Mouse (Mus musculus) T-cell, adult 66 days (primary cell): ENCODE results near the gene Nlrp9b. TPM values are rescaled to one million over a fixed set of nuclear protein-coding genes. Genes with fewer than 3 reads are reported as not detected.

Source experiments
- total RNA-seq, 2 experiments: library from RNA; stranded (reverse); gene quantifications; 3 replicates in 1 of 2; 4 replicates in 1 of 2; pipeline ENCODE4 v1.2.4; 2023

Nlrp9b gene
- not detected for total RNA-seq

GRCm38 (mm10) chr7:19991165-19991564 lies at the start of gene Nlrp9b:
TSS of gene Nlrp9b (plus strand) at chr7:19991465.

GRCm38 (mm10) chr7:19950589-19950988 lies 40.7 kb upstream of the Nlrp9b start, which contains the start of gene Igsf23:
TSS of gene Igsf23 (minus strand) at chr7:19950756.

GRCm38 (mm10) chr7:19964985-19965579 lies 26.2 kb upstream of the Nlrp9b start, which contains the start of gene Ceacam20:
TSS of gene Ceacam20 (plus strand) at chr7:19965412.

GRCm38 (mm10) chr7:20099380-20099779 lies 108.1 kb downstream of the Nlrp9b start, which contains the start of gene Vmn1r91:
TSS of gene Vmn1r91 (plus strand) at chr7:20099680.

GRCm38 (mm10) chr7:20122479-20122878 lies 131.2 kb downstream of the Nlrp9b start, which contains the start of gene Gm16442:
TSS of gene Gm16442 (minus strand) at chr7:20122579.

Other genes starting within 250 kb of the Nlrp9b start
- under 1 TPM in 1 of 2 experiments, not detected in 1; 0.38 TPM for gene Nectin2, start 241.0 kb upstream of the Nlrp9b start, total RNA-seq
- gene Bcam, start 220.4 kb upstream of the Nlrp9b start, total RNA-seq: under 1 TPM in 1 of 2 experiments, not detected in 1; 0.24 TPM
- not detected for gene Cblc, start 194.7 kb upstream of the Nlrp9b start, total RNA-seq
- gene Bcl3, start 168.7 kb upstream of the Nlrp9b start, total RNA-seq: 10 to 100 TPM; 29.5 to 32.2 TPM
- not detected for gene Gm19345, start 139.5 kb upstream of the Nlrp9b start, total RNA-seq
- under 1 TPM; 0.36 to 0.90 TPM for gene Ceacam16, start 130.2 kb upstream of the Nlrp9b start, total RNA-seq
- not detected for gene Ceacam19, start 103.5 kb upstream of the Nlrp9b start, total RNA-seq
- 10 to 100 TPM; 69.4 to 80.7 TPM for gene Pvr, start 70.3 kb upstream of the Nlrp9b start, total RNA-seq
- 1 to 10 TPM; 3.4 to 6.3 TPM for gene Igsf23, start 40.7 kb upstream of the Nlrp9b start, total RNA-seq
- gene Ceacam20, start 26.1 kb upstream of the Nlrp9b start, total RNA-seq: not detected
- not detected for gene Vmn1r91, start 108.2 kb downstream of the Nlrp9b start, total RNA-seq
- gene Gm16442, start 131.1 kb downstream of the Nlrp9b start, total RNA-seq: not detected
- gene Vmn1r93, start 147.6 kb downstream of the Nlrp9b start, total RNA-seq: not detected
- not detected for gene Vmn1r94, start 176.9 kb downstream of the Nlrp9b start, total RNA-seq
- gene Vmn1r95, start 202.2 kb downstream of the Nlrp9b start, total RNA-seq: not detected
- not detected for gene Gm6164, start 214.1 kb downstream of the Nlrp9b start, total RNA-seq
- not detected for gene Gm4498, start 242.4 kb downstream of the Nlrp9b start, total RNA-seq